8 mouse cellular contexts compared by ENCODE assay signal in the genomic region with DNA sequence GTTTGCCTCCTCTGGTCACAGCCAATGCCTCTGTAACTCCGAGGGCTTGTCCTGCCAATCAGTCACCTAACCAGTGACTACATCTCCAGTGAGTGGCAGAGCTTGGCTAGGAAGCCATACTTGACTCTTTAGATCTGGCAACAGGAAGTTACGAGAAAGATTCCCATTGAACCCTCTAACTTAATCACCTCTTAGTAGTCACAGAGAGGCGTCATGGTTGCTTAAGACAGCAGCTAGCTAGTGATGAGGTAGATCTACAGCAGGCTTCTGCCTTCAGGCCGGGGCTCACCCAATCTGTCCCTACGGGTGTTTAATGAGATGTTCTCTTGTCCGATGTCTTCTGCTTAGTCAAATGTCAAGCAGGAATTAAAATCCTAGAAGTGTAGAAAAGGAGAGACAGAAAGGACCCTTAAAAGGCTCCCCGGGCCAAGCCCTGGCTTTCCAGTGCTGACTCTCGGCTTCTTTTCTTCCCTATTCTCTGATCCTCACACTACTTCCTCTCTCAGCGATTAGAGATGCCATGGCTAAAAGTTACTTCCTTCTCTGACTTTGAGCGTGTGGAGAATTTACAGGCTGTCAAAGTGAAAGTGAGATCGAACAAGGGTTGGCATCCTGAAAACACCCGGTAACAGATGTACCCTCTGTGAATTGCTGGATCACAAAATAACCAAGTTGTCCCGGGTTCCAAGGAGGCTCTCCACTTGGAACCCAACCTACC. TPM values are rescaled to one million over a fixed set of nuclear protein-coding genes. Genes with fewer than 3 reads are reported as not detected.
DNase-seq lines count a peak whose midpoint lies in the region; ATAC-seq and TF ChIP-seq lines count a peak whose summit lies in the region.

No protein-coding gene starts in this region.

- peaks cover 2% of the 10 kb centered on the region; the same call in 1 of the 2 replicates for H3K27me3 ChIP-seq in lung, embryonic 16.5 days (ENCODE audit: control insufficient read depth, insufficient read depth, low read depth, low read length)
- no peaks in the 10 kb centered on the region; the same call in 1 of the 2 replicates for H3K27me3 ChIP-seq in intestine, embryonic 15.5 days (replicated peaks)

- ATAC-seq in lung, embryonic 16.5 days (ENCODE audit: low read depth), result no peak
- ATAC-seq in intestine, embryonic 15.5 days, result no peak

- H3K4me2 ChIP-seq in lung, embryonic 16.5 days (ENCODE audit: low read depth, low read length), result peak overlapping the region; percentile 95
- peak overlapping the region; percentile 99 for H3K4me2 ChIP-seq in intestine, embryonic 15.5 days (replicated peaks)

- 70% methylated on average over 13 of the region's 13 CpGs for whole genome bisulfite sequencing in lung, embryonic 16.5 days
- WGBS in intestine, embryonic 15.5 days, result 76% methylated on average over 13 of the region's 13 CpGs
- WGBS in olfactory bulb, adult 2 months, result 84% methylated on average over 13 of the region's 13 CpGs

- no peak for TF ChIP-seq CTCF in olfactory bulb, adult 2 months (IDR thresholded peaks at IDR 0.05; ENCODE audit: insufficient read depth, low read depth, low read length)

- H3K27ac ChIP-seq in lung, embryonic 16.5 days (ENCODE audit: low read length), result no peak overlapping the region
- H3K27ac ChIP-seq in intestine, embryonic 15.5 days, result no peak overlapping the region
- no peak overlapping the region for H3K27ac ChIP-seq in olfactory bulb, adult 2 months (ENCODE audit: insufficient read depth, low read depth, low read length)

- peak; percentile 32 for DNase-seq in cerebellum, adult 11-12 months
- no peak for DNase-seq in cerebellum, adult 8-10 months
- no peak for DNase-seq in lung, adult 18-20 months
- DNase-seq in Muller cell, postnatal 12 days (ENCODE audit: inconsistent ontology term), result no peak
- no peak for DNase-seq in adrenal gland, postnatal 10 days

- H3K36me3 ChIP-seq in lung, embryonic 16.5 days (ENCODE audit: control insufficient read depth, insufficient read depth, low read length), result no peaks in the 10 kb centered on the region
- no peaks in the 10 kb centered on the region for H3K36me3 ChIP-seq in intestine, embryonic 15.5 days

- H3K4me1 ChIP-seq in lung, embryonic 16.5 days (replicated peaks; ENCODE audit: control insufficient read depth, insufficient read depth, low read length), result peaks cover 8% of the 10 kb centered on the region
- peaks cover 6% of the 10 kb centered on the region; the same call in 1 of the 2 replicates for H3K4me1 ChIP-seq in intestine, embryonic 15.5 days (replicated peaks)
- H3K4me1 ChIP-seq in olfactory bulb, adult 2 months (ENCODE audit: control insufficient read depth, insufficient read depth, low read length), result peaks cover 3% of the 10 kb centered on the region; the same call in 1 of the 2 replicates

- no peaks in the 10 kb centered on the region for H3K9me3 ChIP-seq in lung, embryonic 16.5 days (ENCODE audit: control insufficient read depth, low read length)
- no peaks in the 10 kb centered on the region for H3K9me3 ChIP-seq in intestine, embryonic 15.5 days

- no peak overlapping the region for H3K9ac ChIP-seq in lung, embryonic 16.5 days (ENCODE audit: low read length)
- no peak overlapping the region for H3K9ac ChIP-seq in intestine, embryonic 15.5 days

- peak overlapping the region; percentile 74 for H3K4me3 ChIP-seq in lung, embryonic 16.5 days (ENCODE audit: low read length)
- H3K4me3 ChIP-seq in intestine, embryonic 15.5 days (replicated peaks), result no peak overlapping the region
- peak overlapping the region; percentile 94 for H3K4me3 ChIP-seq in olfactory bulb, adult 2 months (ENCODE audit: insufficient read depth, low read depth, low read length)

- no peak for TF ChIP-seq POLR2A in olfactory bulb, adult 2 months (IDR thresholded peaks at IDR 0.05; ENCODE audit: insufficient read depth, low read depth, low read length)

RNA-seq across cellular contexts. Expression of gene N4bp2l1, which starts 4.6 kb away (rescaled TPM):
- 5.7 and 7.2 TPM in 2 replicates for polyA plus RNA-seq in lung, embryonic 16.5 days (2015; fragmentation: Nextera tagmentation; extraction: Ambion mirVana)
- polyA plus RNA-seq in intestine, embryonic 15.5 days (2015; fragmentation: Nextera tagmentation; extraction: Ambion mirVana), result 4.6 and 4.9 TPM in 2 replicates
- polyA plus RNA-seq in olfactory bulb, adult 2 months (2012; ENCODE audit: insufficient read depth, insufficient read length, low replicate concordance, missing spikeins), result 261 TPM in 1 of 2 replicates, not detected in the other
- 10 to 100 TPM; 40.2 to 50.2 TPM for total RNA-seq in adrenal gland, postnatal 10 days (2021)
